Mouse (Mus musculus) stomach, embryonic 14.5 days (tissue): Measurements from ENCODE around the gene Bmp6. TPM values are rescaled to one million over a fixed set of nuclear protein-coding genes. Genes with fewer than 3 reads are reported as not detected.

ENCODE experiments used
- ATAC-seq: fragments of 200-750 bp; cut with Nextera tagmentation; 2 replicates; pipeline ENCODE4 v1.8.0; 2017; ENCODE audit warnings: low read depth, moderate TSS enrichment; ENCODE audit not compliant: insufficient number of reproducible peaks, insufficient read depth, low FRiP score
- H3K27ac ChIP-seq: fragments of 300-500 bp; sonication (generic); 2 replicates; pipeline ENCODE4 v1.5.1; 2014; ENCODE audit warnings: mild to moderate bottlenecking, low read length, moderate library complexity, mixed read lengths
- H3K27me3 ChIP-seq: fragments of 300-500 bp; sonication (generic); 2 replicates; pipeline ENCODE4 v1.6.1; 2014; ENCODE audit warnings: low read length, control low read depth, mixed read lengths; ENCODE audit not compliant: control insufficient read depth, insufficient read depth
- H3K36me3 ChIP-seq: fragments of 300-500 bp; sonication (generic); 2 replicates; pipeline ENCODE4 v1.6.1; 2014; ENCODE audit warnings: mild to moderate bottlenecking, control low read depth, low read length, moderate library complexity, mixed read lengths; ENCODE audit not compliant: control insufficient read depth, insufficient read depth
- H3K4me1 ChIP-seq: fragments of 300-500 bp; sonication (generic); 2 replicates; pipeline ENCODE4 v1.6.1; 2014; ENCODE audit warnings: low read length, control low read depth, mixed read lengths; ENCODE audit not compliant: control insufficient read depth, insufficient read depth
- H3K4me2 ChIP-seq: fragments of 300-500 bp; sonication (generic); replicated peaks from 2 replicates; pipeline ENCODE4 v1.6.1; 2014; ENCODE audit warnings: low read depth, low read length, control low read depth
- H3K4me3 ChIP-seq: fragments of 300-500 bp; sonication (generic); 2 replicates; pipeline ENCODE4 v1.5.1; 2014; ENCODE audit warnings: low read depth, low read length, control low read depth
- H3K9ac ChIP-seq: fragments of 300-500 bp; sonication (generic); replicated peaks from 2 replicates; pipeline ENCODE4 v1.6.1; 2014; ENCODE audit warnings: low read depth, mild to moderate bottlenecking, control low read depth, low read length, moderate library complexity, mixed read lengths
- H3K9me3 ChIP-seq: fragments of 300-500 bp; sonication (generic); 2 replicates; pipeline ENCODE4 v1.6.1; 2016; ENCODE audit warnings: low read depth, low read length, control low read depth; ENCODE audit not compliant: control insufficient read depth
- WGBS: fragments of 180-500 bp; shearing (Covaris S2); extraction: QIAGEN DNeasy Blood & Tissue Kit; methylation state at CpG from one replicate; pipeline ENCODE4 v1.1.7; 2014; 5-methylcytosine and 5-hydroxymethylcytosine counted together
- polyA plus RNA-seq: library from polyadenylated mRNA; unstranded; fragments of >200 nt; fragmentation: Nextera tagmentation; extraction: Ambion mirVana; gene quantifications from 2 replicates; pipeline ENCODE4 v1.2.1, GENCODE M21; 2014

The Bmp6 gene
- polyA plus RNA-seq, 1 experiment from 2014 or later = 1.8 TPM

DNA sequence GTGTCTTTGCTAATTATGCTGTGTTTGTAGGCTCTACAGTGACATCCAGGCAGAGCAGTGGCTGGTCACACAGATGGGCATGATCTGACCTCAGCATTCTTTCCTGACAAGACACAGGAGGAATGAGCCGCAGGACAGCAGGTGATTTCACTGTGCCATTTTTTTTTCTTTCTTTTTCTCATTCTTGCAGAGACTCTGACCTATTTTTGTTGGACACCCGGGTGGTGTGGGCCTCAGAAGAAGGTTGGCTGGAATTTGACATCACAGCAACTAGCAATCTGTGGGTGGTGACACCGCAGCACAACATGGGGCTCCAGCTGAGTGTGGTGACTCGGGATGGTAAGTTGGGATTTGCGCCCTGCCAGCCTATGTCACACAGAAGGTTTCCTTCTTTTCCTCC lies 139.8 kb downstream of the Bmp6 start:
- Histone ChIP-seq H3K36me3 (no peaks in the 10 kb centered on the region), H3K4me1 (no peaks in the 10 kb centered on the region), H3K27me3 (no peaks in the 10 kb centered on the region), H3K9ac (no peak overlapping the region), H3K4me2 (no peak overlapping the region), H3K4me3 (no peak overlapping the region), H3K27ac (no peak overlapping the region), H3K9me3 (no peaks in the 10 kb centered on the region)
- WGBS = 82% methylated on average over 5 of the region's 5 CpGs
- no peak for ATAC-seq

DNA sequence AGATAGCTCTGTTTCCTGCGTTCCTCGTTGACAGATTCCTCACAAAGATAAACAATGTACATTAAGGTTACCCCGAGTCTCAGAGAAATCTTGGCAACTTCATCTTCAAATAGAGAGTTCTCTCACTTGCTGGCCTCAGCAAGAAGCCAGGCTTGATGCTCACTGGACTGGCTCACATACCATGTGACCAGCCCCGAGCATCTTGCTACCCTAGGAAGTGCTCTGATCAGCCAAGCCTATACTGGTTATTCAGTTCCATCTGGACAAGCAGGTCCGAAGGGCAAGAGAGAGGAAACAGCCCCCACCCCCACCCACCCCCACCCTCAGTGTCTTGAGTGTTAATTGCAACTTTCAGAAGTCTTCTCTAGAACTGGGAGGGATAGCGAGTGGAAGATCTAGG lies 141.9 kb downstream of the Bmp6 start:
- Histone ChIP-seq H3K27me3 (no peaks in the 10 kb centered on the region), H3K36me3 (no peaks in the 10 kb centered on the region), H3K27ac (no peak overlapping the region), H3K9ac (no peak overlapping the region), H3K4me2 (no peak overlapping the region), H3K9me3 (no peaks in the 10 kb centered on the region), H3K4me3 (no peak overlapping the region), H3K4me1 (no peaks in the 10 kb centered on the region)
- no peak for ATAC-seq
- 62% methylated on average over 6 of the region's 6 CpGs for WGBS

DNA sequence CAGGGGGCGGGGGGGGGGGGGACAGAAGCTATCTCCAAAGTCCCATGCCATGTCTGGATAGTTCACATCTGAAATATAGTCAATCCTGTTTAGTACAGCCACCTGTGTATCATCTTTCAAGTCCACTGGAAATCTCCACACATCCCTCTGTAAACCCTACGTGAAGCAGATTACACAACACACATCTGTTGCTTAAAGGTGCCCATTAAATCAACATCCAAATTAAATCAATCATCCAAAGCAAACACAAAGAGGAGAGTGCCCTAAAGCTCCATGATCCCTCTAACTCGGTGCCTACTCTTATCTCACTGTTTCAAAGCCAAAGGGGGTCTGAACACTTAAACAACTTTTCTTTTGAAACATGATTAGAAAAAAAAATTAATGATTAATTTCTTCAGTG lies 151.8 kb downstream of the Bmp6 start:
- Histone ChIP-seq H3K9ac (no peak overlapping the region), H3K9me3 (no peaks in the 10 kb centered on the region), H3K27me3 (no peaks in the 10 kb centered on the region), H3K36me3 (peaks cover 18% of the 10 kb centered on the region), H3K4me1 (no peaks in the 10 kb centered on the region), H3K27ac (no peak overlapping the region), H3K4me2 (no peak overlapping the region), H3K4me3 (no peak overlapping the region)
- WGBS = 27% methylated on average over 3 of the region's 3 CpGs
- no peak for ATAC-seq

DNA sequence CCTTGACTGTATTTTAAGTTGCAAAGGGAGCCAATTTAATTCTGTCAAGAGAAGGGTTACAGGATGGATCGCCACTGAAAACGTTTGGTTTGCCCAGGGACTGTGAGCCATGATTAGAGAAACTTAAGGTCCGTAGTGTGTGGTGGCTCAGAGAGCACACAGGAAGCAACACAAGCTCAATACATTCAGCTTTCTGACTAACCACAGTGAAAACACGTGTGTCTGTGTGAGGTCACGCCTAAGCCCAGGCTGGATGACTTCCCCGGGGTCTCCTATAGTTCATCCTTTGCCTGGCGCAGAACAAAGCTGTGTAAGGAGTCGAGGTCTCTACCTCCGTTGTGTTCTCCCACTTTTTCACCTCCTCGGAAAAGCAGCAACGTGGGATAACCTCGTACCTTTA lies 156.4 kb downstream of the Bmp6 start:
- no peaks in the 10 kb centered on the region for H3K27me3 ChIP-seq
- no peaks in the 10 kb centered on the region for H3K9me3 ChIP-seq
- ATAC-seq = no peak
- WGBS = 90% methylated on average over 12 of the region's 12 CpGs
- no peak overlapping the region for H3K9ac ChIP-seq
- no peak overlapping the region for H3K27ac ChIP-seq
- H3K4me2 ChIP-seq = no peak overlapping the region
- H3K36me3 ChIP-seq = peaks cover 55% of the 10 kb centered on the region
- H3K4me1 ChIP-seq = no peaks in the 10 kb centered on the region
- no peak overlapping the region for H3K4me3 ChIP-seq

DNA sequence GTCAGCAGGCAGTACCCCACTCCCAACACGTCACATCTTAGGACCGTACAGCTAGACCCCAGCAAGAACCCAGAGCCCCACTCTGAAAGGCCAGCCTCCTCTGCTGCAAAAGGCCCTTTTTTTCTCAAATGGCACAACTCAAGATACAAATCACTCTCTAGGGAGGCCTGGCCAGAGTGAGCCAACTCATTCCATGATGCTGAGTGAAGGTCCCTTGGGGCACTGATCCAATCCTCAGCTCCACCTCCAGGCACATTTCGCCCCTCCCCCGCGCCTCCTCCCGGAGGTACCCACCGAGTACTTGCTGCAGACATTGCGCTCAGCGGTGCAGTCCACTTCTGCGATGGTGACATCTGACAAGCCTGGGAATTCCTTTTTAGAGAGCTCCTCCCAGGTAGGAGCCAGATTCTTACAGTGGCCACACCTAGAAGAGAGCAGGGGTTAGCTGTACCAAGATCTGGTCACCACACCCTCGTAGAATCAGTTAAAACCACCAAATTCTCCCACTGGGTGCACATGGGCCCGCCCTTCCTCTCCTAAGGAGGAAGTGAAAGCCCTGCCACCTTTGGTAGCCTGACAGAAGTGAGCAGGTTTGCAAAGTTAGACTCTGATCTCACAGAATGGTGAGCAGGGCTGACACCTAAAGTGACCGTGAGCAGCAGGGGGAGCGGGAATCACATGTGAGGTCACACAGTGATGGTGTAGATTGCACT lies 158.4 kb downstream of the Bmp6 start:
- Histone ChIP-seq H3K9me3 (no peaks in the 10 kb centered on the region), H3K4me2 (no peak overlapping the region), H3K4me3 (no peak overlapping the region), H3K9ac (no peak overlapping the region), H3K36me3 (peaks cover 66% of the 10 kb centered on the region), H3K27me3 (no peaks in the 10 kb centered on the region), H3K27ac (no peak overlapping the region), H3K4me1 (no peaks in the 10 kb centered on the region)
- no peak for ATAC-seq
- 90% methylated on average over 14 of the region's 14 CpGs for WGBS

DNA sequence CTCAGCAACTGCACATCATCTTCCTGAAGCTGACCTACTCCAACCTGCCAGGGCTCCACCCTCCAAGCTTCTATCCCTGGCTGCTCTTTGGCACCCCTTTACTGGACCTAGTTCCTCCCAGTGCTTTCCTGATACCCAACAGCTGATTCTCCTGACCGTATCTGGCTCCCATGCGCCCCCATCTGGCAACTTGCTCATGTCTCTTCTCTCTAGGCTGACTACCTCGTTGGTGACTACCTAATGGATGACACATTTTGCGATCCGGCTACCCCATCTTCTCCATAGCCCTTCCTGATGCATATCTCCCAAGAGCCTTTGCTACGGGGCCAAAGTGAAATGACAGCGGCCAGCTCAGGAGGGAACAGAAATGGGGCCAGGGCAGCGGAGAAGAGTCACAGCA lies 161.4 kb downstream of the Bmp6 start:
- Histone ChIP-seq H3K9me3 (no peaks in the 10 kb centered on the region), H3K27ac (no peak overlapping the region), H3K27me3 (no peaks in the 10 kb centered on the region), H3K9ac (no peak overlapping the region), H3K4me2 (no peak overlapping the region), H3K36me3 (peaks cover 73% of the 10 kb centered on the region), H3K4me1 (no peaks in the 10 kb centered on the region), H3K4me3 (no peak overlapping the region)
- 84% methylated on average over 8 of the region's 8 CpGs for WGBS
- no peak for ATAC-seq

DNA sequence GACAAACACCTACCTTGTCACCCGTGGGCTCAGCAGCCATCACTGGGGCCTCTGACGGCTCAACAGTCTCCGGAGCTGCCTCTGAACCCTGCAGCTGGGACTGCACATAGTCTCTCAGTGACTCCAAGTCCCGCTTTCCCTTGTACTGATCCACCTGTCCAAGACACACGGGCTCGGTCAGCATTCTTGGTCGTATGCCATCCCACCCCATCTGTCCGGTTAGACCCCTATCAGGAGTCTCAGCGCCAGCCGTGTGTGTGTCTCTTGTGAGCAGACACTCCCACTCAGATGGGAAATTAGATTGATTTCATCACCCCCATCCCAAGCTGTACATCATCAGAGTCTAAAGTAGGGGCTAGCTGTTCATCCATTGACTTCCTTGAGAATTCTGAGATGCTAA lies 162.0 kb downstream of the Bmp6 start:
- Histone ChIP-seq H3K4me3 (no peak overlapping the region), H3K4me2 (no peak overlapping the region), H3K9ac (no peak overlapping the region), H3K27me3 (no peaks in the 10 kb centered on the region), H3K36me3 (peaks cover 71% of the 10 kb centered on the region), H3K4me1 (no peaks in the 10 kb centered on the region), H3K27ac (no peak overlapping the region), H3K9me3 (no peaks in the 10 kb centered on the region)
- ATAC-seq = no peak
- 90% methylated on average over 10 of the region's 10 CpGs for WGBS

DNA sequence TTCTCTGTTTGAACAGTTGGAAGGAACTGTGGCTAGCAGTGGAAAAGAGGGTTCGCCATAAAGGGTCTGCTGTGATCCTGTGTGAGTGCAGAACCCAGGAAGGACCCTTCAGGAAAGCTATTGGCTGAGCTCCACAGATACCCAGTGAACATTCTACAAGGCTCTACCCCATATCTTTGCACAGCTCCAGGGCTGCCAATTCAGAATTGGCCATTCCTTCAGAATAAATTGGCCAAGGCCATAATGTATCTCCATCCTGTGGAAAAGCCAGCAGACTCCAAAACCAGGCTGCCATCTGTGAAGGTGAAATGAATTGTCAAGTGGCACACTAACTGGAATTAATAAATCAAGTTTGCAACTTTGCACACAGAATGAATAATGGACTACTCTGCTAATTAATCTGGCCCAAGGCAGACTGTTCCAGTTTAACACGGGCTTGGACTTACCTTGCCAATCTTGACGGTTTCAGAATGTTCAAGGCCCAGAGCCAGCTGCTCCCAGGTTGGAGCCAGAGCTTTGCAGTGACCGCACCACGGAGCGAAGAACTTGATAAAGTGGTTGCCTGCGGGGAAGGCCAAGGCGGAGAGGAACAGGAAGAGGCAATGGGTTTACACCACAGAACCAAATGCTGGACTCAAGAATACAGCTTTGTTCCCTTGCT lies 164.9 kb downstream of the Bmp6 start:
- H3K4me2 ChIP-seq = no peak overlapping the region
- peaks cover 65% of the 10 kb centered on the region for H3K36me3 ChIP-seq
- no peak overlapping the region for H3K4me3 ChIP-seq
- H3K27me3 ChIP-seq = no peaks in the 10 kb centered on the region
- ATAC-seq = no peak
- H3K27ac ChIP-seq = no peak overlapping the region
- no peaks in the 10 kb centered on the region for H3K9me3 ChIP-seq
- H3K9ac ChIP-seq = no peak overlapping the region
- H3K4me1 ChIP-seq = no peaks in the 10 kb centered on the region
- WGBS = 85% methylated on average over 8 of the region's 8 CpGs

DNA sequence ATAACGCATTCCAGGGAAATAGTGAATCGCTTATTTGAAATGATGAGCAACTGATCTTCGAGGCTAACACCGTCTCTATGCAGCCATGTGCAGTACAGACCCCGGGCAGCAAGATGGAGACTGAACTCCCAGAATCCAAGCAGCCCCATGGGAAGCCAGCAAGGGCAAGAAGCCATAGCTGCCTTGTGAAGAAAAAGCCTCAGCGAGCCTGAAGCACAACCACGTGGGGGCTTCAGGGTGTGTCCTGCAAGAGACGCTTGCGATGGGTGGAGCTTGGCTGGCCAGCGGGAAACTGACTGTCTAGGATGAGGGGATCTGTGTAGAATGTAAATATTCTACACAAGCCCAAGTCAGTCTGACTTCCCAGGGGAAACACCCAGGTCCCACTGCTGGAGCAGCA lies 167.1 kb downstream of the Bmp6 start:
- H3K27ac ChIP-seq = no peak overlapping the region
- H3K9ac ChIP-seq = no peak overlapping the region
- peaks cover 62% of the 10 kb centered on the region for H3K36me3 ChIP-seq
- ATAC-seq = no peak
- no peaks in the 10 kb centered on the region for H3K9me3 ChIP-seq
- H3K27me3 ChIP-seq = no peaks in the 10 kb centered on the region
- 73% methylated on average over 10 of the region's 10 CpGs for WGBS
- no peak overlapping the region for H3K4me3 ChIP-seq
- no peak overlapping the region for H3K4me2 ChIP-seq
- H3K4me1 ChIP-seq = no peaks in the 10 kb centered on the region
